Mouse (Mus musculus) ES-E14 (cell line): Measurements from ENCODE around the gene Slc25a19.

ENCODE experiments used
- CHD2 ChIP-seq: IDR thresholded peaks from 2 replicates; pipeline ENCODE4 v1.6.1; 2014; ENCODE audit warnings: mild to moderate bottlenecking, low read depth, low read length, inconsistent platforms
- MAFK ChIP-seq: IDR thresholded peaks from 2 replicates; pipeline ENCODE4 v1.6.1; 2014; ENCODE audit warnings: mild to moderate bottlenecking, low read depth, low read length, inconsistent platforms; ENCODE audit not compliant: insufficient read depth

- TF ChIP-seq CHD2 (no peak), MAFK (no peak)
These were observed 63.1 kb downstream of the Slc25a19 start for GRCm38 (mm10) chr11:115564961-115565360.
